Mouse (Mus musculus) heart, embryonic 14.5 days (tissue): ENCODE data around the gene Mapkapk5. TPM values are rescaled to one million over a fixed set of nuclear protein-coding genes. Genes with fewer than 3 reads are reported as not detected.

Experiments used
- ATAC-seq: fragments of 200-750 bp; cut with Nextera tagmentation; 2 replicates; pipeline ENCODE4 v1.8.0; 2017; ENCODE audit warnings: low read depth, moderate TSS enrichment; ENCODE audit not compliant: insufficient number of reproducible peaks, insufficient read depth, low FRiP score
- H3K27ac ChIP-seq, 2 experiments: fragments of 200-500 bp in 1 of 2; fragments of 300-500 bp in 1 of 2; sonication (generic) in 1 of 2; replicated peaks in 1 of 2; 2 replicates each; pipeline ENCODE4 v1.5.1; 2012 to 2014; ENCODE audit warnings: low read depth in 2 of 2, low read length in 2 of 2, control low read depth in 1 of 2, mild to moderate bottlenecking in 1 of 2, mixed read lengths in 1 of 2; ENCODE audit not compliant: control insufficient read depth in 1 of 2, insufficient read depth in 1 of 2
- H3K27me3 ChIP-seq: fragments of 300-500 bp; sonication (generic); 2 replicates; pipeline ENCODE4 v1.6.1; 2014; ENCODE audit warnings: mild to moderate bottlenecking, low read length, control low read depth; ENCODE audit not compliant: control insufficient read depth, insufficient read depth
- H3K36me3 ChIP-seq: fragments of 300-500 bp; sonication (generic); 2 replicates; pipeline ENCODE4 v1.6.1; 2014; ENCODE audit warnings: mild to moderate bottlenecking, control low read depth, low read length, mixed read lengths; ENCODE audit not compliant: control insufficient read depth, insufficient read depth
- H3K4me1 ChIP-seq, 2 experiments: fragments of 200-500 bp in 1 of 2; fragments of 300-500 bp in 1 of 2; sonication (generic) in 1 of 2; 2 replicates each; pipeline ENCODE4 v1.6.1; 2012 to 2014; ENCODE audit warnings: low read length in 2 of 2, control low read depth in 1 of 2, mixed read lengths in 1 of 2; ENCODE audit not compliant: control insufficient read depth in 2 of 2, insufficient read depth in 2 of 2
- H3K4me2 ChIP-seq: fragments of 300-500 bp; sonication (generic); 2 replicates; pipeline ENCODE4 v1.6.1; 2014; ENCODE audit warnings: mild to moderate bottlenecking, low read length
- H3K4me3 ChIP-seq, 2 experiments: fragments of 200-500 bp in 1 of 2; fragments of 300-500 bp in 1 of 2; sonication (generic) in 1 of 2; 2 replicates each; pipeline ENCODE4 v1.5.1; 2012 to 2014; ENCODE audit warnings: low read length in 2 of 2, mild to moderate bottlenecking in 2 of 2, control low read depth in 1 of 2, low read depth in 1 of 2, moderate library complexity in 1 of 2; ENCODE audit not compliant: control insufficient read depth in 1 of 2, insufficient read depth in 1 of 2
- H3K9ac ChIP-seq: fragments of 300-500 bp; sonication (generic); 2 replicates; pipeline ENCODE4 v1.6.1; 2014; ENCODE audit warnings: mild to moderate bottlenecking, low read length
- H3K9me3 ChIP-seq: fragments of 300-500 bp; sonication (generic); 2 replicates; pipeline ENCODE4 v1.6.1; 2016; ENCODE audit warnings: low read length, control low read depth; ENCODE audit not compliant: control insufficient read depth
- WGBS: fragments of 180-500 bp; shearing (Covaris S2); extraction: QIAGEN DNeasy Blood & Tissue Kit; methylation state at CpG from one replicate; pipeline ENCODE4 v1.1.7; 2014; 5-methylcytosine and 5-hydroxymethylcytosine counted together
- polyA plus RNA-seq: library from polyadenylated mRNA; unstranded; fragments of >200 nt; fragmentation: Nextera tagmentation; extraction: Ambion mirVana; gene quantifications from 2 replicates; pipeline ENCODE4 v1.2.1, GENCODE M21; 2014

Gene Mapkapk5
- polyA plus RNA-seq, 1 experiment from 2014 or later, result 43.7 TPM

- Histone ChIP-seq H3K4me1 (peaks cover 0 to 1% of the 10 kb centered on the region in 2 experiments; a peak in 1 of 4 replicates), H3K27me3 (no peaks in the 10 kb centered on the region), H3K4me2 (no peak overlapping the region), H3K36me3 (peaks cover 9% of the 10 kb centered on the region; the same call in 1 of the 2 replicates), H3K4me3 (no peak overlapping the region), H3K9me3 (no peaks in the 10 kb centered on the region), H3K9ac (no peak overlapping the region), H3K27ac (no peak overlapping the region)
- no peak for ATAC-seq
- WGBS, result 88% methylated on average over 11 of the region's 11 CpGs
Observed at GRCm38 (mm10) chr5:121575867-121576266, 30.2 kb upstream of the Mapkapk5 start.

- 89% methylated on average over 13 of the region's 13 CpGs for WGBS
- no peak for ATAC-seq
- no peak overlapping the region for H3K9ac ChIP-seq
Observed at GRCm38 (mm10) chr5:121574145-121574544, 28.4 kb upstream of the Mapkapk5 start.

GRCm38 (mm10) chr5:121570787-121571186 is 25.1 kb upstream of the Mapkapk5 start:
- peak overlapping the region; percentile 8; the same call in 1 of the 2 replicates for H3K9ac ChIP-seq
- H3K27me3 ChIP-seq, result no peaks in the 10 kb centered on the region
- peaks cover 6% of the 10 kb centered on the region; the same call in 1 of the 2 replicates for H3K36me3 ChIP-seq
- no peaks in the 10 kb centered on the region for H3K9me3 ChIP-seq
- no peak overlapping the region for H3K27ac ChIP-seq
- no peak for ATAC-seq
- no peak overlapping the region for H3K4me3 ChIP-seq
- peaks cover 3 to 5% of the 10 kb centered on the region in 2 experiments; a peak in 2 of 4 replicates for H3K4me1 ChIP-seq
- no peak overlapping the region for H3K4me2 ChIP-seq
- WGBS, result 33% methylated on average over 1 of the region's 1 CpGs

More at GRCm38 (mm10) chr5:121574145-121574544, 28.4 kb upstream of the Mapkapk5 start:
- Histone ChIP-seq H3K27me3 (no peaks in the 10 kb centered on the region), H3K4me2 (no peak overlapping the region), H3K36me3 (0 out of 2 replicates have a peak, but pooled peaks cover 4% of the 10 kb centered on the region), H3K4me1 (no peaks in the 10 kb centered on the region), H3K9me3 (no peaks in the 10 kb centered on the region), H3K4me3 (no peak overlapping the region), H3K27ac (no peak overlapping the region)

- H3K9me3 ChIP-seq, result no peaks in the 10 kb centered on the region
- H3K4me1 ChIP-seq, result peaks cover 3 to 5% of the 10 kb centered on the region in 2 experiments; a peak in 2 of 4 replicates
- H3K27me3 ChIP-seq, result no peaks in the 10 kb centered on the region
- 71% methylated on average over 9 of the region's 9 CpGs for WGBS
- no peak overlapping the region for H3K9ac ChIP-seq
- H3K27ac ChIP-seq, result no peak overlapping the region
- H3K4me2 ChIP-seq, result no peak overlapping the region
- peaks cover 6% of the 10 kb centered on the region; the same call in 1 of the 2 replicates for H3K36me3 ChIP-seq
- ATAC-seq, result no peak
- no peak overlapping the region for H3K4me3 ChIP-seq
Observed at GRCm38 (mm10) chr5:121569881-121570420, 24.2 kb upstream of the Mapkapk5 start.

- no peak for ATAC-seq
- no peak overlapping the region for H3K4me2 ChIP-seq
- WGBS, result 89% methylated on average over 16 of the region's 16 CpGs
Observed at GRCm38 (mm10) chr5:121566035-121566681, 20.5 kb upstream of the Mapkapk5 start.

GRCm38 (mm10) chr5:121564468-121564895 is 18.8 kb upstream of the Mapkapk5 start:
- Histone ChIP-seq H3K4me3 (no peak overlapping the region; a peak in 1 of 4 replicates), H3K9ac (0 out of 2 replicates have a peak overlapping the region, but pooled peaks have one; percentile 41), H3K4me2 (peak overlapping the region; percentile 51), H3K27ac (no peak overlapping the region), H3K27me3 (no peaks in the 10 kb centered on the region), H3K4me1 (peaks cover 3 to 5% of the 10 kb centered on the region in 2 experiments; a peak in 2 of 4 replicates), H3K9me3 (no peaks in the 10 kb centered on the region), H3K36me3 (peaks cover 3% of the 10 kb centered on the region; the same call in 1 of the 2 replicates)
- WGBS, result 12% methylated on average over 11 of the region's 11 CpGs
- ATAC-seq, result no peak

More at GRCm38 (mm10) chr5:121566035-121566681, 20.5 kb upstream of the Mapkapk5 start:
- Histone ChIP-seq H3K4me3 (no peak overlapping the region), H3K36me3 (peaks cover 3% of the 10 kb centered on the region; the same call in 1 of the 2 replicates), H3K27me3 (no peaks in the 10 kb centered on the region), H3K27ac (no peak overlapping the region), H3K9ac (no peak overlapping the region), H3K9me3 (no peaks in the 10 kb centered on the region), H3K4me1 (peaks cover 3 to 5% of the 10 kb centered on the region in 2 experiments; a peak in 2 of 4 replicates)

- no peak overlapping the region for H3K9ac ChIP-seq
- no peaks in the 10 kb centered on the region for H3K9me3 ChIP-seq
- WGBS, result 83% methylated on average over 3 of the region's 3 CpGs
- no peaks in the 10 kb centered on the region for H3K36me3 ChIP-seq
- no peak overlapping the region for H3K4me3 ChIP-seq
- no peaks in the 10 kb centered on the region for H3K27me3 ChIP-seq
- peaks cover 3 to 5% of the 10 kb centered on the region in 2 experiments; a peak in 2 of 4 replicates for H3K4me1 ChIP-seq
- H3K4me2 ChIP-seq, result no peak overlapping the region
- no peak for ATAC-seq
- H3K27ac ChIP-seq, result no peak overlapping the region
Observed at GRCm38 (mm10) chr5:121562436-121562835, 16.7 kb upstream of the Mapkapk5 start.
